Mouse (Mus musculus) hindbrain, embryonic 15.5 days (tissue): ENCODE data around the gene Rgs3. TPM values are rescaled to one million over a fixed set of nuclear protein-coding genes. Genes with fewer than 3 reads are reported as not detected.
"Not testable (repeated sequence)": the region's sequence is repeated elsewhere in the genome, so short reads cannot be mapped to it uniquely, and the experiment has no call there.

Experiments used
- ATAC-seq: fragments of 200-750 bp; cut with Nextera tagmentation; 2 replicates; pipeline ENCODE4 v1.8.0; 2017; ENCODE audit warnings: low read depth, moderate number of reproducible peaks, moderate TSS enrichment; ENCODE audit not compliant: low FRiP score
- H3K27ac ChIP-seq: fragments of 300-500 bp; sonication (generic); replicated peaks from 2 replicates; pipeline ENCODE4 v1.5.1; 2015; ENCODE audit warnings: mild to moderate bottlenecking, inconsistent platforms
- H3K27me3 ChIP-seq: fragments of 300-500 bp; sonication (generic); 2 replicates; pipeline ENCODE4 v1.6.1; 2015; ENCODE audit warnings: control low read depth, inconsistent platforms
- H3K36me3 ChIP-seq: fragments of 300-500 bp; sonication (generic); 2 replicates; pipeline ENCODE4 v1.6.1; 2015; ENCODE audit warnings: control low read depth, inconsistent platforms
- H3K4me1 ChIP-seq: fragments of 300-500 bp; sonication (generic); replicated peaks from 2 replicates; pipeline ENCODE4 v1.6.1; 2015; ENCODE audit warnings: control low read depth, inconsistent platforms
- H3K4me2 ChIP-seq: fragments of 300-500 bp; sonication (generic); 2 replicates; pipeline ENCODE4 v1.6.1; 2015; ENCODE audit warnings: moderate library complexity, mild to moderate bottlenecking, inconsistent platforms
- H3K4me3 ChIP-seq: fragments of 300-500 bp; sonication (generic); 2 replicates; pipeline ENCODE4 v1.5.1; 2015; ENCODE audit warnings: mild to moderate bottlenecking, inconsistent platforms
- H3K9ac ChIP-seq: fragments of 300-500 bp; sonication (generic); 2 replicates; pipeline ENCODE4 v1.6.1; 2015; ENCODE audit warnings: inconsistent platforms
- H3K9me3 ChIP-seq: fragments of 300-500 bp; sonication (generic); 2 replicates; pipeline ENCODE4 v1.6.1; 2016; ENCODE audit warnings: control low read depth, inconsistent platforms
- WGBS: fragments of 180-500 bp; shearing (Covaris S2); methylation state at CpG from one replicate; pipeline ENCODE4 v1.1.7; 2015; 5-methylcytosine and 5-hydroxymethylcytosine counted together
- polyA plus RNA-seq: library from polyadenylated mRNA; unstranded; fragments of >200 nt; fragmentation: Nextera tagmentation; extraction: Ambion mirVana; gene quantifications from 2 replicates; pipeline ENCODE4 v1.2.1, GENCODE M21; 2015

Rgs3 gene
- polyA plus RNA-seq, 1 experiment from 2014 or later = 69.3 TPM

GRCm38 (mm10) chr4:62590878-62591277 is 31.2 kb downstream of the Rgs3 start:
- Histone ChIP-seq H3K36me3 (no peaks in the 10 kb centered on the region), H3K4me2 (no peak overlapping the region), H3K27me3 (no peaks in the 10 kb centered on the region), H3K9ac (no peak overlapping the region), H3K4me1 (peaks cover 4% of the 10 kb centered on the region; the same call in 1 of the 2 replicates), H3K27ac (no peak overlapping the region), H3K9me3 (no peaks in the 10 kb centered on the region), H3K4me3 (no peak overlapping the region)
- 95% methylated on average over 1 of the region's 1 CpGs for WGBS
- no peak for ATAC-seq

- peak overlapping the region; percentile 19; the same call in 1 of the 2 replicates for H3K4me2 ChIP-seq
Observed at GRCm38 (mm10) chr4:62591326-62591725, 31.7 kb downstream of the Rgs3 start.

GRCm38 (mm10) chr4:62593546-62594240 is 34.0 kb downstream of the Rgs3 start:
- H3K4me2 ChIP-seq, H3K27me3 ChIP-seq, H3K36me3 ChIP-seq, H3K9ac ChIP-seq, ATAC-seq, H3K4me3 ChIP-seq, H3K27ac ChIP-seq, H3K9me3 ChIP-seq: not testable (repeated sequence)
- WGBS = 90% methylated on average over 24 of the region's 24 CpGs
- peaks cover 13% of the 10 kb centered on the region; the same call in 1 of the 2 replicates for H3K4me1 ChIP-seq

More at GRCm38 (mm10) chr4:62591326-62591725, 31.7 kb downstream of the Rgs3 start:
- ATAC-seq = no peak
- no peak overlapping the region for H3K4me3 ChIP-seq
- H3K36me3 ChIP-seq = no peaks in the 10 kb centered on the region
- H3K9ac ChIP-seq = no peak overlapping the region
- no peak overlapping the region; the same call in 1 of the 2 replicates for H3K27ac ChIP-seq
- peaks cover 9% of the 10 kb centered on the region; the same call in 1 of the 2 replicates for H3K4me1 ChIP-seq
- no peaks in the 10 kb centered on the region for H3K9me3 ChIP-seq
- WGBS = 9% methylated on average over 11 of the region's 11 CpGs
- no peaks in the 10 kb centered on the region for H3K27me3 ChIP-seq

- no peak for ATAC-seq
- Histone ChIP-seq H3K4me1 (peaks cover 13% of the 10 kb centered on the region; the same call in 1 of the 2 replicates), H3K27me3 (no peaks in the 10 kb centered on the region), H3K4me3 (no peak overlapping the region), H3K4me2 (no peak overlapping the region), H3K9ac (no peak overlapping the region), H3K36me3 (no peaks in the 10 kb centered on the region), H3K27ac (no peak overlapping the region), H3K9me3 (no peaks in the 10 kb centered on the region)
- WGBS = 42% methylated on average over 5 of the region's 5 CpGs
Observed at GRCm38 (mm10) chr4:62594442-62594841, 34.8 kb downstream of the Rgs3 start.

GRCm38 (mm10) chr4:62596051-62596450 is 36.4 kb downstream of the Rgs3 start:
- Histone ChIP-seq H3K27ac (no peak overlapping the region; the same call in 1 of the 2 replicates), H3K9ac (no peak overlapping the region), H3K4me1 (peaks cover 13% of the 10 kb centered on the region; the same call in 1 of the 2 replicates), H3K27me3 (no peaks in the 10 kb centered on the region), H3K36me3 (no peaks in the 10 kb centered on the region), H3K9me3 (no peaks in the 10 kb centered on the region), H3K4me2 (no peak overlapping the region), H3K4me3 (no peak overlapping the region)
- peak; percentile 54; the same call in 1 of the 2 replicates for ATAC-seq
- 56% methylated on average over 5 of the region's 5 CpGs for WGBS

GRCm38 (mm10) chr4:62600549-62600948 is 40.9 kb downstream of the Rgs3 start:
- no peaks in the 10 kb centered on the region for H3K9me3 ChIP-seq
- 93% methylated on average over 1 of the region's 1 CpGs for WGBS
- no peak overlapping the region for H3K27ac ChIP-seq
- no peak overlapping the region for H3K9ac ChIP-seq
- no peak overlapping the region for H3K4me3 ChIP-seq
- no peak for ATAC-seq
- no peaks in the 10 kb centered on the region for H3K27me3 ChIP-seq
- H3K4me1 ChIP-seq = peaks cover 9% of the 10 kb centered on the region; the same call in 1 of the 2 replicates
- H3K4me2 ChIP-seq = no peak overlapping the region
- no peaks in the 10 kb centered on the region for H3K36me3 ChIP-seq

GRCm38 (mm10) chr4:62603607-62604006 is 44.0 kb downstream of the Rgs3 start:
- WGBS = 83% methylated on average over 4 of the region's 4 CpGs
- no peak overlapping the region for H3K4me3 ChIP-seq
- no peak overlapping the region for H3K4me2 ChIP-seq

GRCm38 (mm10) chr4:62604094-62604493 is 44.4 kb downstream of the Rgs3 start:
- no peak overlapping the region for H3K27ac ChIP-seq
- no peaks in the 10 kb centered on the region for H3K9me3 ChIP-seq
- H3K27me3 ChIP-seq = no peaks in the 10 kb centered on the region
- no peak overlapping the region for H3K9ac ChIP-seq
- H3K4me1 ChIP-seq = peaks cover 30% of the 10 kb centered on the region
- no peak overlapping the region for H3K4me2 ChIP-seq
- H3K4me3 ChIP-seq = no peak overlapping the region
- no peak; the same call in 1 of the 2 replicates for ATAC-seq
- WGBS = 61% methylated on average over 4 of the region's 4 CpGs
- no peaks in the 10 kb centered on the region for H3K36me3 ChIP-seq

More at GRCm38 (mm10) chr4:62603607-62604006, 44.0 kb downstream of the Rgs3 start:
- Histone ChIP-seq H3K27ac (no peak overlapping the region), H3K9ac (no peak overlapping the region), H3K36me3 (no peaks in the 10 kb centered on the region), H3K4me1 (peaks cover 30% of the 10 kb centered on the region), H3K27me3 (no peaks in the 10 kb centered on the region), H3K9me3 (no peaks in the 10 kb centered on the region)
- no peak for ATAC-seq

- H3K27me3 ChIP-seq = no peaks in the 10 kb centered on the region
- 84% methylated on average over 9 of the region's 9 CpGs for WGBS
- ATAC-seq = no peak
- no peaks in the 10 kb centered on the region for H3K36me3 ChIP-seq
- peaks cover 38% of the 10 kb centered on the region for H3K4me1 ChIP-seq
- H3K4me2 ChIP-seq = no peak overlapping the region
- no peak overlapping the region for H3K4me3 ChIP-seq
- H3K27ac ChIP-seq = peak overlapping the region; percentile 11; the same call in 1 of the 2 replicates
- H3K9me3 ChIP-seq = no peaks in the 10 kb centered on the region
- no peak overlapping the region for H3K9ac ChIP-seq
Observed at GRCm38 (mm10) chr4:62605856-62606541, 46.4 kb downstream of the Rgs3 start.

- Histone ChIP-seq H3K4me1 (peaks cover 38% of the 10 kb centered on the region), H3K4me3 (no peak overlapping the region)
- 40% methylated on average over 7 of the region's 7 CpGs for WGBS
Observed at GRCm38 (mm10) chr4:62606542-62606882, 46.9 kb downstream of the Rgs3 start.

GRCm38 (mm10) chr4:62606905-62607304 is 47.3 kb downstream of the Rgs3 start:
- no peak overlapping the region for H3K4me2 ChIP-seq
- no peak overlapping the region for H3K9ac ChIP-seq
- H3K36me3 ChIP-seq = no peaks in the 10 kb centered on the region
- WGBS = 63% methylated on average over 7 of the region's 7 CpGs
- peak overlapping the region; percentile 27; the same call in 1 of the 2 replicates for H3K27ac ChIP-seq
- H3K9me3 ChIP-seq = no peaks in the 10 kb centered on the region
- H3K4me3 ChIP-seq = no peak overlapping the region
- H3K27me3 ChIP-seq = no peaks in the 10 kb centered on the region
- H3K4me1 ChIP-seq = peaks cover 38% of the 10 kb centered on the region
- ATAC-seq = no peak

More at GRCm38 (mm10) chr4:62606542-62606882, 46.9 kb downstream of the Rgs3 start:
- 0 out of 2 replicates have a peak, but pooled peaks have one; percentile 36 for ATAC-seq
- no peaks in the 10 kb centered on the region for H3K36me3 ChIP-seq
- no peak overlapping the region for H3K4me2 ChIP-seq
- H3K27me3 ChIP-seq = no peaks in the 10 kb centered on the region
- H3K27ac ChIP-seq = peak overlapping the region; percentile 11
- H3K9me3 ChIP-seq = no peaks in the 10 kb centered on the region
- H3K9ac ChIP-seq = no peak overlapping the region

GRCm38 (mm10) chr4:62607345-62607744 is 47.7 kb downstream of the Rgs3 start:
- H3K4me1 ChIP-seq = peaks cover 41% of the 10 kb centered on the region
- no peak overlapping the region for H3K4me3 ChIP-seq
- WGBS = 19% methylated on average over 9 of the region's 9 CpGs

More at GRCm38 (mm10) chr4:62607345-62607744, 47.7 kb downstream of the Rgs3 start:
- Histone ChIP-seq H3K27me3 (no peaks in the 10 kb centered on the region), H3K9ac (0 out of 2 replicates have a peak overlapping the region, but pooled peaks have one; percentile 14), H3K4me2 (no peak overlapping the region), H3K27ac (peak overlapping the region; percentile 27), H3K9me3 (no peaks in the 10 kb centered on the region), H3K36me3 (no peaks in the 10 kb centered on the region)
- peak; percentile 53 for ATAC-seq
